Mouse (Mus musculus) forebrain, embryonic 13.5 days (tissue): ENCODE data around the gene Gm38431. TPM values are rescaled to one million over a fixed set of nuclear protein-coding genes. Genes with fewer than 3 reads are reported as not detected.
A peak's percentile ranks its signal among the peaks of the same experiment; 100 is the strongest.

Source experiments
- ATAC-seq: fragments of 200-750 bp; cut with Nextera tagmentation; 2 replicates; pipeline ENCODE4 v1.8.0; 2017
- H3K27ac ChIP-seq: fragments of 300-500 bp; sonication (generic); 2 replicates; pipeline ENCODE4 v1.5.1; 2015; ENCODE audit warnings: inconsistent platforms, mild to moderate bottlenecking, moderate library complexity
- H3K27me3 ChIP-seq: fragments of 300-500 bp; sonication (generic); 2 replicates; pipeline ENCODE4 v1.6.1; 2015; ENCODE audit warnings: mild to moderate bottlenecking, inconsistent platforms
- H3K36me3 ChIP-seq: fragments of 300-500 bp; sonication (generic); 2 replicates; pipeline ENCODE4 v1.6.1; 2015; ENCODE audit warnings: mild to moderate bottlenecking, inconsistent platforms; ENCODE audit not compliant: poor library complexity, severe bottlenecking
- H3K4me1 ChIP-seq: fragments of 300-500 bp; sonication (generic); 2 replicates; pipeline ENCODE4 v1.6.1; 2015; ENCODE audit warnings: inconsistent platforms
- H3K4me2 ChIP-seq: fragments of 300-500 bp; sonication (generic); 2 replicates; pipeline ENCODE4 v1.6.1; 2015; ENCODE audit warnings: inconsistent platforms, mild to moderate bottlenecking, moderate library complexity
- H3K4me3 ChIP-seq: fragments of 300-500 bp; sonication (generic); 2 replicates; pipeline ENCODE4 v1.5.1; 2015; ENCODE audit warnings: mild to moderate bottlenecking, inconsistent platforms
- H3K9ac ChIP-seq: fragments of 300-500 bp; sonication (generic); 2 replicates; pipeline ENCODE4 v1.6.1; 2015; ENCODE audit warnings: mild to moderate bottlenecking, inconsistent platforms
- H3K9me3 ChIP-seq: fragments of 300-500 bp; sonication (generic); replicated peaks from 2 replicates; pipeline ENCODE4 v1.6.1; 2016; ENCODE audit warnings: inconsistent platforms
- WGBS: fragments of 180-500 bp; shearing (Covaris S2); methylation state at CpG from one replicate; pipeline ENCODE4 v1.1.7; 2015; 5-methylcytosine and 5-hydroxymethylcytosine counted together
- polyA plus RNA-seq: library from polyadenylated mRNA; unstranded; fragments of >200 nt; fragmentation: Nextera tagmentation; extraction: Ambion mirVana; gene quantifications from 2 replicates; pipeline ENCODE4 v1.2.1, GENCODE M21; 2015

Gm38431 gene
- polyA plus RNA-seq, 1 experiment from 2014 or later: 1.5 TPM

DNA sequence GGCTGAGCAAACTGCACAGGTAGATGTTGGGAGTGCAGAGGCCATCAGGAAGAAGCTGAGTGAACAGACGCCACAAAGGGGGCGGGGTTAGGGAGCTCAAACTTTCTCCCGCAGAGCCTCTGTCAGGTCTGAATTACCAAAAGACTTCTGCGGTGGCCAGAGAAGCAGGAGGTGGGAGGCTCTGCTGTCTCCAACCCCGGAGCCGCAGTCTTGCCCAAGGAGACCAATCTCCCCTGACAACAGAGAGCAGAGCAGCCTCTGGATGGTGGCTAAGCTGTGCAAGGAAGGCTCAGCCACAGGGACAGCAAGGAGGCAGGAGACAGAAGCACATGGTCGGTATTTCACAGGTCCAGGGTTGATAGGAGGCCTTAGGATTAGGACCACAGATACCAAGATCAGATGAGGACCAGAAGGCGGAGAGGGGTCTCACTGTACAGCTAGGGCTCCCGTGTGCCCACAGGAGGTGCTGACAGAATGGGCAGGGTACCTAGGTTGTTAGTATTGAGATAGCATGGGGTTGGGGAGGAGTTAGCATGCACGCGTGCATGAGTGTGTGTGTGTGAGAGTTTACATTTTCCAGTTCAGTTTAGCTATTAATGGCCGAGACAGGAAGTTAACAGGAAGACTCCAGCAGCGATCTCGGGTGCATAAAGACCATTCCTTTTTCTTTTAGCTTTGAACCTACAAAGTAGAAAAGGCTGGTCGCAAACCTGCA, 8.8 kb upstream of the Gm38431 start:
- WGBS: 46% methylated on average over 15 of the region's 15 CpGs
- H3K36me3 ChIP-seq: 0 out of 2 replicates have a peak, but pooled peaks cover 5% of the 10 kb centered on the region
- H3K27ac ChIP-seq: no peak overlapping the region
- no peaks in the 10 kb centered on the region for H3K4me1 ChIP-seq
- no peak for ATAC-seq
- no peaks in the 10 kb centered on the region for H3K9me3 ChIP-seq
- no peaks in the 10 kb centered on the region for H3K27me3 ChIP-seq
- H3K4me2 ChIP-seq: no peak overlapping the region
- H3K4me3 ChIP-seq: no peak overlapping the region
- no peak overlapping the region for H3K9ac ChIP-seq

DNA sequence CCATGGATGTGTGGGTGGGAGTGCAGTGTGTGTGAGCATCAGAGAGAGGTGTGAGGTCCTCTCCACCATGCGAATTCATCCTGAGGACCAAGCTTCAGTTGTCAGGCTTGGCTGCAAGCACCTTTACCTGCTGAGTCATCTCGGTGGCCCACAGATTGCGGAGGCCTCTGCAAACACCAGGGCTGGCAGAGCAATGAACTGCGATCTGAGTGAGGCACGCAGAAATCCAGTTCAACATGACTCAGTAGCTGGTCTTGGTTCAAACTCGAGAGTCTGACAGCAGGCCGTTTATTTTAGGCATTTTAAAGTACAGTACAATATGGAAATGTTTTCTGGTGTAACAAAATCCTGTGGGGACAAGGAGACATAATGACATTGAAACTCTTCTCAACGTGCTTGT, 6.0 kb upstream of the Gm38431 start:
- H3K4me1 ChIP-seq: no peaks in the 10 kb centered on the region
- H3K9me3 ChIP-seq: no peaks in the 10 kb centered on the region
- no peak overlapping the region for H3K9ac ChIP-seq
- WGBS: 89% methylated on average over 8 of the region's 8 CpGs
- no peak for ATAC-seq
- H3K36me3 ChIP-seq: 0 out of 2 replicates have a peak, but pooled peaks cover 3% of the 10 kb centered on the region
- H3K27ac ChIP-seq: no peak overlapping the region
- H3K4me2 ChIP-seq: no peak overlapping the region
- no peaks in the 10 kb centered on the region for H3K27me3 ChIP-seq
- no peak overlapping the region for H3K4me3 ChIP-seq

DNA sequence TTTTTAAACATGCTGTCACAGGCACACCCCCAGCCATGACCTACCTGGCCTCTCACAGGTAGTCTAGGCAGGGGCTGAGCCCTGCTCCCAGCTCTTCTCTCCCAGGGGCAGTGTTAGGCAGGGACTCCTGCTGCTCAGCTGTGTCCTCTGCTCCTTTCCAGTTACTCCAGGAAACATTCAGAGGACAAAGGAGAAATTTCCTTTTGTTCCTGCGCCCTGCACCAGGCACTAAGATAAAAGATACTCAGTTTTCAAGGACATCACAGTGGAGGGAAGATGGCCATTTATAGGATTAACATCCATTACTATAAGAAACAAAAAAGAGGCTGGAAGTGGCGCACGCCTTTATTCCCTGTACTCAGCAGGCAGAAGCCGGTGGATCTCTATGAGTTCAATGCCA, 4.2 kb upstream of the Gm38431 start:
- Histone ChIP-seq H3K36me3 (no peaks in the 10 kb centered on the region), H3K4me3 (no peak overlapping the region), H3K27ac (no peak overlapping the region), H3K9me3 (no peaks in the 10 kb centered on the region), H3K4me2 (no peak overlapping the region), H3K9ac (peak overlapping the region; percentile 16; the same call in 1 of the 2 replicates), H3K4me1 (peaks cover 2% of the 10 kb centered on the region), H3K27me3 (no peaks in the 10 kb centered on the region)
- ATAC-seq: no peak
- WGBS: 56% methylated on average over 4 of the region's 4 CpGs

DNA sequence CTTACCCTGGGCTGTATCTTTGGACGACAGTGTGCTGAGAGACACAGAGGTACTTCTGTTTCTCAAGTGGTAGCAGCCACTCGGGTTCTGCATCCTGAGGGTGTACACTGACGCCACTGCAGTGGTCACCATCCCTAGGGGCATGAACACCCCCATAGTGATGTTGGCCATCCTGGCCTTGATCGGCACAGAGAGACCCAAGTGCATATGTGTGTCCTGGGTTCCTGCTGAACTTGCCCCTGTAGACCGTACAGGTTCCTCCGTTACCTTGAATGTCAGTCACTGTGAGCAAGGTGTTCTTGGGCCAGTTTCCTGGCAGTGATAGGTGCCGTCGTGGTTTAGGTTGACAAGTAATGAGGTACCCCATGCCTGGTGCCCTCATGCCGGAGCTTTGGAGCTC, 1.6 kb upstream of the Gm38431 start:
- Histone ChIP-seq H3K36me3 (peaks cover 21% of the 10 kb centered on the region), H3K27ac (no peak overlapping the region), H3K27me3 (no peaks in the 10 kb centered on the region), H3K4me3 (no peak overlapping the region), H3K4me1 (peaks cover 20% of the 10 kb centered on the region), H3K4me2 (no peak overlapping the region), H3K9me3 (no peaks in the 10 kb centered on the region), H3K9ac (no peak overlapping the region)
- WGBS: 96% methylated on average over 9 of the region's 9 CpGs
- no peak for ATAC-seq

DNA sequence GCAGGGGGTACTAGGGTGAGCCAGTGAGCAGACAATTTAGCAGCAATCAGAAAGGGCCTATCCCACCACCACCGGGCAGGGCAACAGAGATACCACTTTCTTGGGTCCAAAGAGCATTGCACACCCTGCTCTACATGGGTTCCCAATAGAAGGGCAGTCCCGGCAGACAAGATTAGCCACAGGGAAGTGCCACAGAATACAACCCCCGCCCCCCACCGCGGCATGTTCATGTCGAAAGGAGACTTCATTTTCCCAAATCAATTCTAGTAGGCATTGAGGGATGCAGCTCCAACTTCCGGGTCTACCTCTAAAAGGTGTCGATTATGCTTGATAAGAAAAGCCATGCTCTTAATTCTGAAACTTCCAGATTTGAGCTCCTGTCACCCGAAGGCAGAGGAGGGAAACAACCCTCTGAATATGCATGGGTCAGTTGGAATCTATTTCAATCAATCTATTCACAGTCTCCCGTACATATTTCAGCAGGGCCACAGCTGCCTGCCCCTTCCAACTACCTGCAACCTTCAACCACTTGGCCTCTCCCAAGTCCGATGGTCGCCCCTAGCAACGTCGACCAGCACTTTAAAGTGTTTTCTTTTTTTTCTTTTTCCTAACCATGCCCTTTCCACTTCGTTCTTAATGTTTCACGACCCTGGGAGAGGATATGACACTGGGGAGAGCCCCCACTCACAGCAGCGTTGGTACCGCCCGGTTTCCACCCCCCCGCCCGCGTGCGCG, 658 bp downstream of the Gm38431 start:
- Histone ChIP-seq H3K9ac (peak overlapping the region; percentile 78), H3K4me1 (peaks cover 20% of the 10 kb centered on the region), H3K27ac (peak overlapping the region; percentile 85), H3K9me3 (no peaks in the 10 kb centered on the region), H3K36me3 (peaks cover 44% of the 10 kb centered on the region), H3K27me3 (no peaks in the 10 kb centered on the region), H3K4me2 (peak overlapping the region; percentile 91), H3K4me3 (peak overlapping the region; percentile 70)
- ATAC-seq: no peak
- WGBS: 3% methylated on average over 24 of the region's 24 CpGs

DNA sequence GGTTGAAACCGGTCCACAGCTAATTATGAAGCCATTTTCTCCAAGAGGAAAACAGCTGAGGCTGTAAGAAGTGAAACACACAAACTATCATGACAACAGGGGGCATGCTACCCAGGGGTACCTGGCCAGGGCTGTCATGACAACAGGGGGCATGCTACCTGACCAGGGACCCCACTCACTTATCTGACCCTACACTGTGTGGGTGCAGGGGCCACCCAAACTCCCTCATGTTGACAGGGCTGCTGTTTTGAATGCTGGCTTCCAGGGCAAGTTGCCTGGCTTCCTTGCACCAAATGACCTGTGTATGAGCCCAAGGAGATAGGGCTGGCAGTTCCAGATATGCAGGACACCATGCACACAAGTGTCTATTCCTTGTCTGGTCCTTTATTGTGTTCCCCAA, 1.3 kb downstream of the Gm38431 start:
- Histone ChIP-seq H3K27ac (no peak overlapping the region; the same call in 1 of the 2 replicates), H3K4me3 (peak overlapping the region; percentile 70)

DNA sequence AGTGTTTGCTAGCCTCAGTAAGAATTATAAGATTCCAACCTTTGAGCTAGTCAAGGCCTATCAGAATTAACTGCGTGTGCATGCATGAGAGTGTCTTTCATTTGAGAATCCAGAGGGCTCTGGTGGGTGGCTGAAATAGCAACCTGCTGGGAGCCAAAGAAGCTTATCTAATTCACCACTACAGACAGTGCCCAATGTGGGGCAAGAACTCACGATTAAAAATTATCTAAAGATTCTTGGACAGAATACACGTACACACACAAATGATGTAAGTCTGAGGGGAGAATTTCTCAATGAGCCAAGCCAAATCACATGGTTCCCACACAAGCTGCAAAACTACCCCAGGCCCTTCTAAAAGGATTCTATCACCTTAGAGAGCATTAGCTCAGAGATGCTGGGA, 8.5 kb downstream of the Gm38431 start:
- Histone ChIP-seq H3K36me3 (peaks cover 94% of the 10 kb centered on the region), H3K4me1 (no peaks in the 10 kb centered on the region), H3K9ac (no peak overlapping the region), H3K9me3 (no peaks in the 10 kb centered on the region), H3K27me3 (no peaks in the 10 kb centered on the region), H3K4me3 (no peak overlapping the region), H3K4me2 (no peak overlapping the region), H3K27ac (no peak overlapping the region)
- no peak for ATAC-seq
- 75% methylated on average over 3 of the region's 3 CpGs for WGBS

More for the DNA sequence above, 1.3 kb downstream of the Gm38431 start:
- 93% methylated on average over 1 of the region's 1 CpGs for WGBS
- Histone ChIP-seq H3K9ac (peak overlapping the region; percentile 78), H3K9me3 (no peaks in the 10 kb centered on the region), H3K36me3 (peaks cover 50% of the 10 kb centered on the region), H3K27me3 (no peaks in the 10 kb centered on the region), H3K4me1 (peaks cover 20% of the 10 kb centered on the region), H3K4me2 (peak overlapping the region; percentile 91)
- ATAC-seq: no peak

DNA sequence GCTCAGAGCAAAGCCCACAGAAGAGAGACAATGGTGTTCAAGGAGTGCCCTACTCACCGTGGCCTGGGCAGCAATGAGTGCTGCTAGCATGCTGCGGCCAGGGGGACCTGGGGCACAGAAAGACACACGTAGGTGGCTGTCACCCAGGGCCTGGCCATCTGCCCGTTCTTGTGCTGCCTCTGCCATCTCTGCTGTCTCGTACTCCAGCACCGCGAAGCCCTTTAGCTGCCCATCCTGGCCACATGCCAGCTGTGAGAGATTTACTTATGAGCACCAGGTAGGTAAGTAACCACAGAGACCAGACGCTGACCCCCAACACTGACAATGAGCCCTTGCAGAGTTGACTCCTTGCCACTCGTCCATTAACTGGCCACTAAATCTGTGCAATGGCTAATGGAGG, 10.7 kb downstream of the Gm38431 start:
- Histone ChIP-seq H3K9ac (no peak overlapping the region), H3K27ac (no peak overlapping the region), H3K4me2 (no peak overlapping the region), H3K27me3 (no peaks in the 10 kb centered on the region), H3K9me3 (no peaks in the 10 kb centered on the region), H3K4me1 (no peaks in the 10 kb centered on the region), H3K36me3 (peaks cover 94% of the 10 kb centered on the region), H3K4me3 (no peak overlapping the region)
- ATAC-seq: no peak
- 90% methylated on average over 9 of the region's 9 CpGs for WGBS

DNA sequence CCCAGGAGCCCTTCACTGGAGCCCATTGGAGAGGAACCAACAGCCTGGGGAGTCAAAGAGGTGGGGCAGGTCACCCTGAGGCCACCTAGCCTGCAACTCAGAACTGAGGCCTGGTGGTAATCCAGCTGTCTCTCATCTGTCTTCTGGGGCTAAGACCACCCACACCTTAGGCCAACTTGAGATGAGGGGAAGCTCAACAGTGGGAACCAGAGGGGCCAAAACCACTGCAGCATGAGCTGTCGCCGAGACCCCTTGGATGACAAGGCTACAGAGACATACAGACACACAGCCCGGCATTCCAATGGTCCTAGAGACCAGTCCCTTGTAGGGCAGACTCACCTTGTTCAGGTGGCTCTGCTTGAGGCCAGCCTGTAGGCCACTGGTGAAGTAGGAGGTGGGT, 16.2 kb downstream of the Gm38431 start:
- 90% methylated on average over 3 of the region's 3 CpGs for WGBS
- H3K36me3 ChIP-seq: peaks cover 67% of the 10 kb centered on the region
- H3K4me3 ChIP-seq: no peak overlapping the region
- no peaks in the 10 kb centered on the region for H3K9me3 ChIP-seq
- H3K9ac ChIP-seq: no peak overlapping the region
- ATAC-seq: no peak
- H3K4me2 ChIP-seq: no peak overlapping the region
- no peak overlapping the region for H3K27ac ChIP-seq
- H3K4me1 ChIP-seq: peaks cover 18% of the 10 kb centered on the region
- no peaks in the 10 kb centered on the region for H3K27me3 ChIP-seq

DNA sequence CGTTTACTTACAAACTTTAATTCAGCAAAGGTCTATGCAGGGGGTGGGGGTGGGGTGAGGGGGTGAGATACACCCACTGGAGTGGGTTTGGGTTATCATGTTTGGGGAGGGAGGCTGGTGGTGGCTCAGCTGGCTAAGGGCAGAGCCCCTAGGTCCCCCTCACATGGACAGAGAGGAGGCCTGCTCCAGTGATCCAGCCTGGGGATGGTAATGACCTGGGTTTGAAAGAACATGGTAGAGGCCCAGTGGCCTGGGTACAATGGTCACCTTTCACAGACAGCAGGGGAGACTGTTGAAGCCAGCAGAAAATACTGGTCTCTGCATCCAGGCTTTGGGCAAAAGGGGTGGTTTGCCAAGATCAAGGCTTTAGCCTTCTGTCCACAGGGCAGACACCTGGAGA, 17.6 kb downstream of the Gm38431 start:
- ATAC-seq: no peak
- H3K36me3 ChIP-seq: peaks cover 52% of the 10 kb centered on the region

DNA sequence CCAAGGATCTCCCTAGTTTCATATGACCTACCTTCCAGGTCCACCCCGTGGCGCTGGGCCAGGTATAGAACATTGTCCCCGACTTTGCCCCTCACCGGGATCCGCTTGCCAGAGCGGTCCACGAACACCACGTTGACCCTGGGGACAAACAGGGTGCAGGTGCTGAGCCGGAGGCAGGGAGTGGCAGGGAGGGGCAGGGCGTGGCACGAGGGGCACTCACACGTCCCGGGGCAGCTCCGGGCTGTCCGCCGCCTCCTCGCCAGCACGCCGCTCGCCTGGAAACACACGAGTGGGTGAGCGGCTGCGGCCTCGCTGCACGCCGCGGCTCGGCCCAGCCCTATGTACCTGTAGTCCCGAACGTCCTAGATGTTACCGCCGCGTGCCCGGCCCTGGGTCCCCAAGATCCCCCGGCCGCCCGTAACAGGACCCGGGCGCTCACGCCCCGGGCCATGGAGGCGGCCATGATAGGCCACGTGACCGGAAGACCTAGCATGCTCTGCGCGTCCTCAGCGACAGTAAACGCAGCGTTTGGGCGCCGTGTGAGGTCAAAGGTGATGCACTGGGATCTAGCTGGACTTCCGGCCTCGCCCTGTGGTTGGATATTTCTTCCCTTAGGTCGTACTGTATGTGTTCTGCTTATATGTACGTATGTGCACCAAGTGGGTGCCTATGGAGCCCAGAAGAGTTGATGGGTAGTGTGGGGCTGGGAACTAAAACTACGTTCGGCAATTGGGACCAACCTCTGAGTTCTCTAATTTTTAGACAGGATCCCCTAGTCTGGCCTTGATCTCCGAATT, 18.6 kb downstream of the Gm38431 start, which contains the start of the genes Gm49373 and Fdx1l:
TSS of gene Gm49373 (minus strand) at position 53 of the 797 bp plus-strand sequence.
TSS of gene Fdx1l (minus strand) at position 571 of the 797 bp plus-strand sequence.
- Histone ChIP-seq H3K9ac (peak within 1 kb of the TSS; percentile 87), H3K27ac (0 out of 2 replicates have a peak within 1 kb of the TSS, but pooled peaks have one; percentile 12), H3K4me1 (peaks cover 18% of the 10 kb centered on the region), H3K9me3 (no peaks in the 10 kb centered on the region), H3K4me3 (peak within 1 kb of the TSS; percentile 86), H3K36me3 (peaks cover 43% of the 10 kb centered on the region), H3K4me2 (peak within 1 kb of the TSS; percentile 91), H3K27me3 (no peaks in the 10 kb centered on the region)
- peak; percentile 95 for ATAC-seq
- WGBS: 3% methylated on average over 57 of the region's 58 CpGs

More for the DNA sequence above, 17.6 kb downstream of the Gm38431 start:
- H3K4me2 ChIP-seq: 0 out of 2 replicates have a peak overlapping the region, but pooled peaks have one; percentile 91
- H3K9ac ChIP-seq: no peak overlapping the region
- no peak overlapping the region for H3K27ac ChIP-seq
- WGBS: 90% methylated on average over 1 of the region's 1 CpGs
- H3K27me3 ChIP-seq: no peaks in the 10 kb centered on the region
- H3K4me3 ChIP-seq: no peak overlapping the region
- peaks cover 18% of the 10 kb centered on the region for H3K4me1 ChIP-seq
- H3K9me3 ChIP-seq: no peaks in the 10 kb centered on the region
